Mouse (Mus musculus): ENCODE measurements around the gene Irf9. TPM values are rescaled to one million over a fixed set of nuclear protein-coding genes. Genes with fewer than 3 reads are reported as not detected.

The Irf9 gene
- total RNA-seq, 2 experiments from 2014 or later = 11.6 to 12.1 TPM

DNA sequence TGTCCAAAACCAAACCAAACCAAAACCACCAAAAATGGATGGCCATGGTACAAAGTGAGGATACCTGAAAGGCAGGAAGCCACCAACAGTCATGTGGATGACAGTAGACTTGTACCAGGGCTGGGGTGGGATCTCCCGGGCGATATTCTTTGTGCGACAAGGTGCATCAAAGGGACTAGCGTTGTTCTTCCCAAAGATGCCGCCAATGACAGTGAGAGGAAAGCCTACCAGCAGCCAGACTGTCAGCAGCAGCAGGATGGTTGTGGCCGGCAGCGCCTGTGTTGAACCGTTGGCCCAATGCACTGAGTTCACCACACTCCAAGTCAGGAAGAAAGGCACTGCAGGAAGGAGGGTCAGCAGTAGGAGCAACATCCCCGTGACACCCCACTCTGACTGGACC is 34.4 kb downstream of the Irf9 start, which contains the start of gene Gm49378:
Gm49378 (minus strand) TSS at position 101 of the 400 bp plus-strand sequence.
- no peak for TF ChIP-seq CTCF (conservative IDR thresholded peaks at IDR 0.05)
- H3K27ac ChIP-seq = no peak within 1 kb of the TSS
- no peak for DNase-seq (ENCODE audit: low spot score in 2 of 2)
- H3K4me3 ChIP-seq = no peak within 1 kb of the TSS

DNA sequence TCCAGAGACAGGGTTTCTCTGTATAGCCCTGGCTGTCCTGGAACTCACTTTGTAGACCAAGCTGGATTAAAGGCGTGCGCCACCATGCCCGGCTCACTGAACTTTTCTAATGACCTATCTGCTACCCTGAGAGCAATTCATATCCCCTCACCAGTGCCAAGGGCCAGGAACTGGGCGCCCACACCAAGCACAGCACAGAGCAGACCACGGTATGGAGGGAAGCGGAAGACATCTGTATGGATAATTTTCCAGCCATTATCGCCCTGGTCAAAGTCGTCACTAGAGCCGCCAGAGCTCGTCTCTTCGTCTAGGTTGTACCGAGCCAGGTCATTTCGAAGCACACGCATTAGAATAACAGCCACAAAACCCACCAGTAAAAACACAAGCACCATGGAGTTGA is 37.4 kb downstream of the Irf9 start:
- Histone ChIP-seq H3K27ac (no peak overlapping the region), H3K4me3 (no peak overlapping the region)
- no peak for DNase-seq (ENCODE audit: low spot score in 2 of 2)
- TF ChIP-seq CTCF (conservative IDR thresholded peaks at IDR 0.05) = no peak

DNA sequence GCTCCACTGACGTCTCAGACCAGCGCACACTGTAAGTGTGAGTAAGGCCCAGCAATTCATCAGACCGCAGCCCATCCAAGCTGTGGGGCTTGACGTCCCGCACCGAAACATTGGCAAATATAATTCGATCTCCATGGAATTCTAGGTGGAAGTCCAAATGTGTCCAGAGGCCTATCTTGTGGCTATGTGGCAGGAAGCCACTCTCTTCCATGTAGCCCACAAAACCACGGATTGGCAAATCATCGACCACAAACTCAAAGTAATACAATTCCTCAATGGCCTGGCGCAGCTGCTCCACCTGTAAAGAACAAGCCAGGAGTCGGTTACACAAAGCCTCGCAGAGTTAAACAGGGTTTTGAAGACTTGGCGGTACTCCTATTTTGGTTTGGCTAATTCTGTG is 37.9 kb downstream of the Irf9 start:
- no peak for TF ChIP-seq CTCF (conservative IDR thresholded peaks at IDR 0.05)
- no peak overlapping the region for H3K27ac ChIP-seq
- no peak for DNase-seq (ENCODE audit: low spot score in 2 of 2)
- H3K4me3 ChIP-seq = no peak overlapping the region

DNA sequence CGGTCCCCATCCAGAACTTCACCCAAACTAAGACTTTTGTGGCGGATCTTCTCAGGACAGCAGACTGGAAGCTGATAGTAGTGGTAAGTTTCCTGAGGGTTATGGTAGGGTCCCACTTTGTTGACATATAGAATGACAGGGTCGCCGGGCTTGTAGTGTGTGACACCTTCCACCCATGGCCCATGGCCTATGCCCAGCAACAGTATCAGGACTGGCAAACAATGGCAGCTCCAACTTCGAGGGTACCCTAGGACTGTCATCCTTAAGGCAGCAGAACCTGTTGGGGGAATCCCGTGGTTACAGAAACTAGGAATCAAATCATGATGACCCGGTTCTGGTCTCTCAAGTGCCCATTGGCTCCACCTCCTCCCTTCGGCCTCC is 39.3 kb downstream of the Irf9 start:
- no peak for TF ChIP-seq CTCF (conservative IDR thresholded peaks at IDR 0.05)

DNA sequence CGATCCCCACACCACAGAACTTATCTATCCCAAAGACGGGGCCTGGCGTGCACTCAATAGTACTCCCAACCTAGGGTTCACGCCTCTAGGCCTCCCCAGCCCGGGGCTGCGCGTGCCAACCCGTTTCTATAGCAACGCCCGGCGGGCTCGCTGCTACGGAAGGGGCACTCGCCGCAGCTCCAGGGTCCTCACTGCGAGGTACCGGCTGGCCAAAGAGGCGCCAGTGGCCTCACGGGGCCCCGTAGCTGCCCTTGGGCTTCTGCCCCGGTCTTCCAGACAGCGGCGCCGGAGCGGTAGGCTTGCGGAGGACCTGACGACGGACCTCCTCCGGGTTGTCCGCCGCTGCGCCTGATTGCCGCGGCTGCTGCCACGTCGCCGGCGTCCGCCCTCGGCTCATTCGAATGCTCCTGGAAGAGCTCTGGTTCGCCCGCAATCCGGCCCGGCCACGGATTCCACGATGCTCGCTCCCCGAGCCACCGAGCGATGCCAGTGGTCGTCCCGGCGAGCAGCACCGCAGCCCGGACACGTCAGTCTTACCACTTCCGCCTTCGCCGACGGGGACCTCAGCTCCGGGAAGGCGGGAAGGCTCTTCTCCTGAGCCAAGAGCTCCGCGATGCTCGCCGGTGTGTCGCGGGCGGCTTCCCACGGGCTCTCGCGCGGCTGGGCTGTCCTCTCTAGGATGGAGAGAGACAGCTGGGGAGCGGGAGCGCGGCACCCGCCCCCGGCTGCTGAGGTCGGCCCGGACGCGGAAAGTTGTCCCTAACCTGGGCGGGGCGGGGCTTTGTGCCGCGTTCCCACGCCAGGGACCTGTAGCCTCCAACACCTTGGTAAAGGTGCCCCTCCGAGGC is 39.9 kb downstream of the Irf9 start, which contains the start of gene Tm9sf1:
Tm9sf1 (minus strand) TSS at position 747 of the 848 bp plus-strand sequence.
- Histone ChIP-seq H3K4me3 (peak within 1 kb of the TSS; percentile 88), H3K27ac (peak within 1 kb of the TSS; percentile 100)
- peak; percentile 73 to 79 for DNase-seq (ENCODE audit: low spot score in 2 of 2)
- no peak for TF ChIP-seq CTCF (conservative IDR thresholded peaks at IDR 0.05)

More for the DNA sequence above, 39.3 kb downstream of the Irf9 start:
- Histone ChIP-seq H3K4me3 (peak overlapping the region; percentile 88), H3K27ac (peak overlapping the region; percentile 100)
- DNase-seq (ENCODE audit: low spot score in 2 of 2) = no peak

DNA sequence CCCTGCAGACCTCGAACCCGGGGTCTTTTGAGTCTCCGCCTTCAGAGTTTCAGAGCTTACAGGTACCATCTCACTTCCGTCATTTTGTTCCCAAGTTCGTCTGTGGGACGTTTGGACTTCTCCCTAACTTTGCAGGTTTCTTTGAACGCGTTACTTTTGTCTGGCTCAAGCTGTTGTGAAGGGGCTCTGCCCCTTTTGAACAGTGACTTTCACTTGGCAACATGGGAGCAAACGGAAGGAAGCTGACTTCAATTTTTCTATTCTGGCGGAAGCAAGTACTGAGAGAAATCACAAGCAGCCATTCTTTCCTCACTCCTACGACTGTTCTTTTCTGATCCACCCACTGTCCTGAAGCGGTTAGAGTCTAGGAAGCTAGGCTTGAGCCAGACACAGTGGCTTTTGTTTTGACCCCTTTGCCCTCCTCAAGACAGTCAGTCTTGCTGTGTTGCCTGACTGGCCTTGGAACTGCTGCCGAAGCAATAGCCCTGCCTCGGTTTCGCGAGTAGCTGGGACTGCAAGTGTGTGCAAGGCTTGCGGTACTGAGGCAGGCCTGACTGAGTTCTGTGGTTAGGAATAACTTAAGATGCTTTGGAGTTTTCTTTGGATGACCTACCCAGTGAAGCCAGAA is 41.0 kb downstream of the Irf9 start:
- H3K27ac ChIP-seq = peak overlapping the region; percentile 28; the same call in 1 of the 2 replicates
- TF ChIP-seq CTCF (conservative IDR thresholded peaks at IDR 0.05) = no peak
- no peak for DNase-seq (ENCODE audit: low spot score in 2 of 2)
- H3K4me3 ChIP-seq = peak overlapping the region; percentile 88

DNA sequence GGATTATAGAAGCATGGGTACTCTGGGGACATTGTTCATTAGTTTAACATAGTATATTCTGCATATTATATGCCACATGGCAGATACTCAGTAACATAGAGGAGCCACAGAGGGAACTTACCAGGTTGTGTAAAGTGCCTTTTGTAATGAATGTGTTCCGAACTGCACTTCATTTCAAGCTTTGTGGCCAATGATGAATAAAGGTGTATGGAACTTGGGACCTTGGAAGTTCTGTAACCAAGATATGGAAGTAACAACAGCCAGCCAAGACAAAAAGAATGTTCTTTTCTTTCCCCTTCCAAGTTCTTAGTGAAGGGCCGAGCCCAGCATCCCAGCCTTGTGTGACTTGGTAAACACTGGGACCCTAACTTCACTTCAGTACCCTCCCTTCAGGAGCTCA is 46.5 kb downstream of the Irf9 start, which contains the start of gene Tssk4:
Tssk4 (plus strand) TSS at position 301 of the 400 bp plus-strand sequence.
- DNase-seq (ENCODE audit: low spot score in 2 of 2) = no peak
- TF ChIP-seq CTCF (conservative IDR thresholded peaks at IDR 0.05) = no peak
- H3K4me3 ChIP-seq = no peak within 1 kb of the TSS
- H3K27ac ChIP-seq = no peak within 1 kb of the TSS

DNA sequence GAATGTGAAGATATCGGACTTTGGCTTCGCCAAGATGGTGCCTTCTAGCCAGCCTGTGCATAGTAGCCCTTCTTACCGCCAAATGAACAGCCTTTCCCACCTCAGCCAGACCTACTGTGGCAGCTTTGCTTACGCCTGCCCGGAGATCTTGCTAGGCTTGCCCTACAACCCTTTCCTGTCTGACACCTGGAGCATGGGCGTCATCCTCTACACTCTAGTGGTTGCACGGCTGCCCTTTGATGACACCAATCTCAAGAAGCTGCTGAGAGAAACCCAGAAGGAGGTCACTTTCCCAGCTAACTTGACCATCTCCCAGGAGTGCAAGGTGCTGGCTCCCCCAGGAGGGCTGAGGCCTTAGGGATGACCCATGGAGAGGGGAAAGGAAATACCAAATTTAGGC is 48.2 kb downstream of the Irf9 start:
- DNase-seq (ENCODE audit: low spot score in 2 of 2) = no peak
- Histone ChIP-seq H3K27ac (peak overlapping the region; percentile 82; the same call in 1 of the 2 replicates), H3K4me3 (no peak overlapping the region)
- no peak for TF ChIP-seq CTCF (conservative IDR thresholded peaks at IDR 0.05)

DNA sequence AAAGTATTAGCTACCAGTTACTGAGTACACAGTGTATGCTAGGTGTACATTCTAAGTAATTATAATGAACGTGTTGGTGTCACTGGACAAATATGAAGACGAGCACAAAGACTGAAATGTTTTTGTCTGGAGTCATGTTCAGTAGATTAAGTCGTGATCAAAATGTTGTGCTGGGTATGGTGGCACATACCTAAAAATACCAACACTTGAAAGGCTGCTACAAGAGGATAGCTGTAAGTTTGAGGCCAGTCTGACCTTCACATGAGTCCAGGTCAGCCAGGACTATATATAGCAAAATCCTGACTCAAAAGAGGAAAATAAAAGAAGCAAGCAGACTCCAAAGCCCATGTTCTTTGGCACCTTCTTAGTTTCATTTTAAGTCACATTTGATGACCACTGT is 53.6 kb downstream of the Irf9 start:
- DNase-seq (ENCODE audit: low spot score in 2 of 2) = no peak
- Histone ChIP-seq H3K4me3 (no peak overlapping the region), H3K27ac (no peak overlapping the region)
- no peak for TF ChIP-seq CTCF (conservative IDR thresholded peaks at IDR 0.05)

DNA sequence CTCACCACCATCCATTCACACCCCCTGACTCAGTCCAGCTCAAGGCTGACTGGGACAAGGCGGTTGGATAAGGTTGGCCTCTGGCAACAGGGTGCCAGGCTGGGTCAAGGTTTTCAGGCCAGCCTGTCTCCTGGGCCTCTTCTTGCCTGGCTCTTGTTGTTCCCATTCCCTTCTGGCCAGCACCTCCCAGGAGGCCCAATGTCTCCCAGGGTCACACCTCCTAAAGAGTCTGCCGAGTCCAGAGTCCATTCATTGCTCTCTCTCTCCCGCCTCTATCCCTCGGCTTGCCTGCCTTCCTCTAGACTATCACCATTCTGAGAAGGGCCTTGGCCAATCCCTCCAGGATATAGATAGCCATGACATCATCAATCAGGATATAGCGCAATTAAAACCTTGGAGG is 54.6 kb downstream of the Irf9 start:
- Histone ChIP-seq H3K4me3 (no peak overlapping the region), H3K27ac (no peak overlapping the region)
- DNase-seq (ENCODE audit: low spot score in 2 of 2) = no peak
- TF ChIP-seq CTCF (conservative IDR thresholded peaks at IDR 0.05) = no peak

Other genes starting within 250 kb of the Irf9 start
- gene Dhrs4, start 124.8 kb upstream of the Irf9 start, total RNA-seq (2021) = 10 to 100 TPM; 18.6 to 23.7 TPM
- gene Carmil3, start 112.9 kb upstream of the Irf9 start, total RNA-seq (2021) = 10 to 100 TPM; 57.9 to 64.4 TPM
- gene Cpne6, start 93.1 kb upstream of the Irf9 start, total RNA-seq (2021) = 100 to 1,000 TPM; 723 to 730 TPM
- 1 to 10 TPM; 2.2 to 3.6 TPM for gene Nrl, start 78.6 kb upstream of the Irf9 start, total RNA-seq (2021)
- gene Pck2, start 63.3 kb upstream of the Irf9 start, total RNA-seq (2021) = 10 to 100 TPM; 45.0 to 47.6 TPM
- 10 to 100 TPM; 84.2 to 87.6 TPM for gene Dcaf11, start 43.6 kb upstream of the Irf9 start, total RNA-seq (2021)
- under 1 TPM in 1 of 2 experiments, not detected in 1; 0.92 TPM for gene A730061H03Rik, start 43.2 kb upstream of the Irf9 start, total RNA-seq (2021)
- not detected for gene Fitm1, start 28.0 kb upstream of the Irf9 start, total RNA-seq (2021)
- 10 to 100 TPM; 55.5 to 61.2 TPM for gene Psme1, start 25.4 kb upstream of the Irf9 start, total RNA-seq (2021)
- 10 to 100 TPM; 43.5 to 49.7 TPM for gene Emc9, start 18.3 kb upstream of the Irf9 start, total RNA-seq (2021)
- 10 to 100 TPM; 45.2 to 60.4 TPM for gene Psme2, start 12.5 kb upstream of the Irf9 start, total RNA-seq (2021)
- 10 to 100 TPM; 46.3 to 47.0 TPM for gene Rnf31, start 11.9 kb upstream of the Irf9 start, total RNA-seq (2021)
- 1 to 10 TPM; 1.9 to 2.5 TPM for gene Rec8, start 14.5 kb downstream of the Irf9 start, total RNA-seq (2021)
- gene Ipo4, start 32.4 kb downstream of the Irf9 start, total RNA-seq (2021) = 100 to 1,000 TPM; 139 to 142 TPM
- gene Gm49378, start 34.3 kb downstream of the Irf9 start, total RNA-seq (2021) = 1 to 10 TPM; 2.6 to 6.5 TPM
- gene Tm9sf1, start 40.2 kb downstream of the Irf9 start, total RNA-seq (2021) = 10 to 100 TPM; 40.4 to 45.8 TPM
- 1 to 10 TPM in 1 of 2 experiments, under 1 TPM in 1; 0.96 to 1.6 TPM for gene Tssk4, start 46.6 kb downstream of the Irf9 start, total RNA-seq (2021)
- gene Mdp1, start 56.9 kb downstream of the Irf9 start, total RNA-seq (2021) = 10 to 100 TPM; 51.2 to 55.4 TPM
- 10 to 100 TPM; 26.0 to 26.1 TPM for gene Gmpr2, start 68.4 kb downstream of the Irf9 start, total RNA-seq (2021)
- 100 to 1,000 TPM; 301 to 309 TPM for gene Nedd8, start 68.6 kb downstream of the Irf9 start, total RNA-seq (2021)
- 10 to 100 TPM; 15.2 to 16.2 TPM for gene Tinf2, start 78.2 kb downstream of the Irf9 start, total RNA-seq (2021)
- gene Tgm1, start 110.4 kb downstream of the Irf9 start, total RNA-seq (2021) = not detected
- 10 to 100 TPM; 44.9 to 49.5 TPM for gene Rabggta, start 118.7 kb downstream of the Irf9 start, total RNA-seq (2021)
- 10 to 100 TPM; 82.4 to 91.1 TPM for gene Dhrs1, start 142.1 kb downstream of the Irf9 start, total RNA-seq (2021)
- 10 to 100 TPM; 11.8 to 13.1 TPM for gene Nop9, start 142.1 kb downstream of the Irf9 start, total RNA-seq (2021)
- 1 to 10 TPM; 1.4 to 1.6 TPM for gene Cideb, start 154.9 kb downstream of the Irf9 start, total RNA-seq (2021)
- under 1 TPM in 1 of 2 experiments, not detected in 1; 0.22 TPM for gene Ltb4r2, start 157.9 kb downstream of the Irf9 start, total RNA-seq (2021)
- not detected for gene Ltb4r1, start 162.4 kb downstream of the Irf9 start, total RNA-seq (2021)
- gene Adcy4, start 180.5 kb downstream of the Irf9 start, total RNA-seq (2021) = 1 to 10 TPM; 4.4 to 5.6 TPM
- gene Ripk3, start 185.3 kb downstream of the Irf9 start, total RNA-seq (2021) = 1 to 10 TPM; 1.2 to 2.9 TPM
- gene Nfatc4, start 219.6 kb downstream of the Irf9 start, total RNA-seq (2021) = 1 to 10 TPM; 2.6 TPM

Measured in layer of hippocampus, adult 2 months (tissue).